Mouse (Mus musculus) bone marrow, adult 2 months (tissue): ENCODE results near the gene Fads2. TPM values are rescaled to one million over a fixed set of nuclear protein-coding genes. Genes with fewer than 3 reads are reported as not detected.
A peak's percentile ranks its signal among the peaks of the same experiment; 100 is the strongest.

ENCODE experiments used
- H3K27ac ChIP-seq: fragments of 200-500 bp; 2 replicates; pipeline ENCODE4 v1.5.1; 2012; ENCODE audit warnings: low read depth, mild to moderate bottlenecking, control low read depth, inconsistent platforms, low read length; ENCODE audit not compliant: control insufficient read depth, poor library complexity, insufficient read depth
- H3K4me1 ChIP-seq: fragments of 200-500 bp; 2 replicates; pipeline ENCODE4 v1.6.1; 2011; ENCODE audit warnings: low read length; ENCODE audit not compliant: control insufficient read depth, insufficient read depth
- H3K4me3 ChIP-seq: fragments of 200-500 bp; replicated peaks from 2 replicates; pipeline ENCODE3; 2011; ENCODE audit warnings: mild to moderate bottlenecking, low read depth, low read length, control low read depth; ENCODE audit not compliant: control insufficient read depth
- CTCF ChIP-seq: fragments of 200-500 bp; IDR thresholded peaks from 2 replicates; pipeline ENCODE4 v1.5.1; 2011; ENCODE audit warnings: low read length, control low read depth; ENCODE audit not compliant: control insufficient read depth, insufficient read depth
- POLR2A ChIP-seq: fragments of 200-500 bp; IDR thresholded peaks from 2 replicates; pipeline ENCODE4 v1.6.1; 2011; ENCODE audit warnings: low read depth, mild to moderate bottlenecking, control low read depth, low read length, borderline replicate concordance; ENCODE audit not compliant: control insufficient read depth
- WGBS: fragments of 180-500 bp; shearing (Covaris S2); methylation state at CpG from one replicate; pipeline ENCODE4 v1.1.7; 2018; 5-methylcytosine and 5-hydroxymethylcytosine counted together
- polyA plus RNA-seq: library from polyadenylated mRNA; stranded (reverse); fragments of >200 nt; gene quantifications from 2 replicates; pipeline ENCODE4 v1.2.4, GENCODE M21; 2011; ENCODE audit warnings: low replicate concordance; ENCODE audit not compliant: missing spikeins, insufficient read depth, insufficient read length

Fads2 gene
- polyA plus RNA-seq, 1 experiment: 17.5 TPM

GRCm38 (mm10) chr19:10071166-10071565 lies 30.4 kb downstream of the Fads2 start:
- 88% methylated on average over 5 of the region's 5 CpGs for WGBS
- no peak overlapping the region for H3K4me3 ChIP-seq
- TF ChIP-seq POLR2A (no peak), CTCF (no peak)
- peaks cover 5% of the 10 kb centered on the region for H3K4me1 ChIP-seq
- H3K27ac ChIP-seq: no peak overlapping the region

- H3K4me3 ChIP-seq: no peak overlapping the region
- no peak overlapping the region for H3K27ac ChIP-seq
- TF ChIP-seq POLR2A: no peak
- 53% methylated on average over 8 of the region's 8 CpGs for WGBS
- H3K4me1 ChIP-seq: peaks cover 8% of the 10 kb centered on the region
These were observed 31.2 kb downstream of the Fads2 start for GRCm38 (mm10) chr19:10070186-10070980.

GRCm38 (mm10) chr19:10067701-10068100 lies 33.8 kb downstream of the Fads2 start:
- no peak for TF ChIP-seq CTCF
- no peak for TF ChIP-seq POLR2A
- Histone ChIP-seq H3K4me1 (peaks cover 16% of the 10 kb centered on the region), H3K4me3 (no peak overlapping the region), H3K27ac (no peak overlapping the region)
- 80% methylated on average over 7 of the region's 7 CpGs for WGBS

DNA sequence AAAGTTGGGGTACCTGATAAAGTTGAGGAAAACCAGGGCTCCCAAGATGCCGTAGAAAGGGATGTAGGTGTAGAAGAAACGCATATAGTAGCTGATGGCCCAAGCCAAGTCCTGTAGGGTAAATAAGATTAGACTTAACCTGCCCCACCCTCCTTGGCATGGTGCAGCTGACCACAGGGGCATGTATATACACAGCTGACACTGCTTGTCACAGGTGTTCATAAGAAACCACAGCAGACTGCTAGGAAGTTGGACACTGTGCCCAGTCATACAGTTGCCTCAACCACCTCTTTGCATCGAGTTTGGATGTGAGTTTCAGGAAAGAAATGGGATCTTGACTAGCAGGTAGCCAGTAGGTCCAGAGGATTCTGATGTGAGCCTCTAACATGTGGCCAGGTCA lies 35.0 kb downstream of the Fads2 start:
- WGBS: 44% methylated on average over 3 of the region's 3 CpGs
- Histone ChIP-seq H3K4me3 (no peak overlapping the region), H3K4me1 (peaks cover 16% of the 10 kb centered on the region), H3K27ac (no peak overlapping the region)
- TF ChIP-seq CTCF (no peak), POLR2A (no peak)

DNA sequence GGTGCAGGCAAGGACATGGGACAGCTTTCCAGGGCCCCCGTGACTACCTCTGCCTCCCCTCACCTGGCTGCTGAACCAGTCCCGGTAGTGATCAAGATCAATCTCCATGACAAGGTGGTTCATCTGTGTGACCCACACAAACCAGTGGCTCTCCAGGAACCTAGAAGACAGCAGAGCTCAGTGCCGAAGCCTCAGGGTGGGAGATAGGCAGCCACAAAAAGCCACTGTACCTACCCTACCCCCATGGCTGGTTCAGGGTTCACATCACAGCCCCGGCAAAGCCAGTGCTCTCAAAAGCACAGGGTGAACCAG lies 35.4 kb downstream of the Fads2 start:
- H3K27ac ChIP-seq: no peak overlapping the region
- H3K4me1 ChIP-seq: peaks cover 16% of the 10 kb centered on the region
- no peak overlapping the region for H3K4me3 ChIP-seq
- WGBS: 57% methylated on average over 4 of the region's 4 CpGs
- TF ChIP-seq CTCF (no peak), POLR2A (no peak)

- H3K4me3 ChIP-seq: no peak overlapping the region
- TF ChIP-seq POLR2A: no peak
- TF ChIP-seq CTCF: no peak
- 42% methylated on average over 5 of the region's 5 CpGs for WGBS
- peaks cover 19% of the 10 kb centered on the region for H3K4me1 ChIP-seq
- H3K27ac ChIP-seq: peak overlapping the region; percentile 28
These were observed 35.9 kb downstream of the Fads2 start for GRCm38 (mm10) chr19:10065465-10066188.

DNA sequence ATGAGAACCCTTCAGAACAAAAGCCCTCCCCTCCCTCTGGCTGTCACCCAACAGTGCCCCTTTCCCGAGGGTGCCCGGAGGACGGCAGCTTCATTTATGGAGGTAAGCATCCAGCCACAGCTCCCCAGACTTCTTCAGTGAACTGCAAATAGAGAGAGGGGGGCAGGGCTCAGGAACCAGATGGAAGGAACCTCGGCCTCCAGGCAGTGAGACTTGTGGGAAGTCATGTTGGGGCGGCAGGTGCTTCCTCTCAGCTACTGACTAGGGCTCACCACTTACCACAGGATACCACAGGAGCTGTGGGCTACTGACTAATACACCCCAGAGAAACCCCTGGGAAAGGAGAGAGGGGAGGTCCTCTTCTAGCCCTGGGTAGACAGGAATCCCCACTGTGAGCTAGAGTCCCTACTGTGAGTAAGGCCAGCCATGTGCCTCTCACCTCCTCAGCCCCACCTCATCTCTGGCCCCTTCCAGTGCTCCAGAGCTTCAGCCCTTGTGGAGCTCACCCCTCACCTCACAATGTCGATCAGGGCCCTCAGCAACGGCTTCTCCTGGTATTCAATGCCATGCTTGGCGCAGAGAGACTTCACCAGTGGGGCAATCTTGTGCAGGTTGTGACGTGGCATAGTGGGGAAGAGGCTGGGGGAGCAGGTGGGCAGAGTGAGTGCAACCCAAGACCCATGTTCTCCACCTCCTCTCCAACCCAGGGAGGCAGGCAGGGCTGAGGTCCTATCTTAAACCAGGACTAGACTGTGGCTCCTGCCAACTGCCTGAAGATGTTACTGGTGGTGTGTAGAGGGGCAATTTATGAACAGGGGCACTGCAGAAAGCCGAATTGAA lies 37.2 kb downstream of the Fads2 start:
- Histone ChIP-seq H3K4me3 (no peak overlapping the region), H3K4me1 (peaks cover 17% of the 10 kb centered on the region), H3K27ac (peak overlapping the region; percentile 26)
- TF ChIP-seq POLR2A: no peak
- no peak for TF ChIP-seq CTCF
- WGBS: 14% methylated on average over 10 of the region's 10 CpGs

GRCm38 (mm10) chr19:10062862-10063261 lies 38.7 kb downstream of the Fads2 start:
- 48% methylated on average over 5 of the region's 5 CpGs for WGBS
- H3K4me3 ChIP-seq: no peak overlapping the region
- no peak overlapping the region for H3K27ac ChIP-seq
- H3K4me1 ChIP-seq: peaks cover 17% of the 10 kb centered on the region
- no peak for TF ChIP-seq POLR2A
- no peak for TF ChIP-seq CTCF
